Mouse (Mus musculus): Measurements from ENCODE around the gene Hist1h2bb.
"Not testable (repeated sequence)": the region's sequence is repeated elsewhere in the genome, so short reads cannot be mapped to it uniquely, and the experiment has no call there.

Gene Hist1h2bb

GRCm38 (mm10) chr13:23764324-23765171, 18.0 kb downstream of the Hist1h2bb start:
- peak; percentile 25 for DNase-seq (ENCODE audit: low read depth, low spot score)

- DNase-seq (ENCODE audit: low read depth, low spot score): no peak
Observed at GRCm38 (mm10) chr13:23765172-23765513, 18.6 kb downstream of the Hist1h2bb start.

- DNase-seq (ENCODE audit: low read depth, low spot score): no peak
Observed at GRCm38 (mm10) chr13:23766772-23767171, 20.2 kb downstream of the Hist1h2bb start.

- DNase-seq (ENCODE audit: low read depth, low spot score): peak; percentile 55
Observed at GRCm38 (mm10) chr13:23768834-23769397, 22.4 kb downstream of the Hist1h2bb start.

- DNase-seq (ENCODE audit: low read depth, low spot score): not testable (repeated sequence)
Observed at GRCm38 (mm10) chr13:23769613-23770012, 23.1 kb downstream of the Hist1h2bb start, which contains the start of gene Trim38. Gene Trim38 (plus strand): TSS chr13:23769913.

- no peak for DNase-seq (ENCODE audit: low read depth, low spot score)
Observed at GRCm38 (mm10) chr13:23772561-23773313, 26.2 kb downstream of the Hist1h2bb start.

- no peak for DNase-seq (ENCODE audit: low read depth, low spot score)
Observed at GRCm38 (mm10) chr13:23778339-23778738, 31.8 kb downstream of the Hist1h2bb start.

- DNase-seq (ENCODE audit: low read depth, low spot score): no peak
Observed at GRCm38 (mm10) chr13:23779025-23779424, 32.5 kb downstream of the Hist1h2bb start.

GRCm38 (mm10) chr13:23792520-23792919, 46.0 kb downstream of the Hist1h2bb start:
- DNase-seq (ENCODE audit: low read depth, low spot score): peak; percentile 65

Data from A20 (cell line).